Mouse (Mus musculus) regulatory T cell (primary cell): Measurements from ENCODE around the gene Grin1.
"Not testable (repeated sequence)": the region's sequence is repeated elsewhere in the genome, so short reads cannot be mapped to it uniquely, and the experiment has no call there.

Experiments used
- in situ Hi-C: fragments of 300-600 bp; cut with MboI, MseI; formaldehyde crosslinking; loops from one replicate; pipeline ENCODE4 v1.15.1; 2025; ENCODE audit warnings: high pct_unique_total_duplicates

The Grin1 gene

GRCm38 (mm10) chr2:25256443-25257109 lies 62.4 kb downstream of the Grin1 start:
- in situ Hi-C loops: not testable (repeated sequence)

- in situ Hi-C loops: no loop called here
Observed at GRCm38 (mm10) chr2:25255284-25255779, 63.7 kb downstream of the Grin1 start, which contains the start of gene Tmem203. Tmem203 (plus strand) TSS chr2:25255439.

- in situ Hi-C loops: no loop called here
Observed at GRCm38 (mm10) chr2:25252331-25252730, 66.7 kb downstream of the Grin1 start.

GRCm38 (mm10) chr2:25246183-25247072 lies 72.6 kb downstream of the Grin1 start, which contains the start of gene AL732309.1:
AL732309.1 (minus strand) TSS chr2:25246863.
- in situ Hi-C loops: no loop called here

- in situ Hi-C loops: no loop called here
Observed at GRCm38 (mm10) chr2:25244144-25244543, 74.8 kb downstream of the Grin1 start.

- in situ Hi-C loops: no loop called here
Observed at GRCm38 (mm10) chr2:25243342-25243741, 75.6 kb downstream of the Grin1 start.

- in situ Hi-C loops: no loop called here
Observed at GRCm38 (mm10) chr2:25242101-25242506, 76.9 kb downstream of the Grin1 start, which contains the start of the genes Rnf208 and Cysrt1. Rnf208 (plus strand) TSS chr2:25242255. Cysrt1 (minus strand) TSS chr2:25242452.

GRCm38 (mm10) chr2:25241438-25241775 lies 77.6 kb downstream of the Grin1 start:
- in situ Hi-C loops: no loop called here
